Mouse (Mus musculus) central nervous system, embryonic 11.5 days (tissue): ENCODE data around the gene Gm12253. TPM values are rescaled to one million over a fixed set of nuclear protein-coding genes. Genes with fewer than 3 reads are reported as not detected.

Experiments
- polyA plus RNA-seq: library from polyadenylated mRNA; depleted of rRNA; stranded (reverse); fragments of >200 nt; gene quantifications from 2 replicates; pipeline ENCODE4 v1.2.3, GENCODE M21; 2012; rRNA removed

Gm12253 gene
- not detected in 2 replicates for polyA plus RNA-seq

DNA sequence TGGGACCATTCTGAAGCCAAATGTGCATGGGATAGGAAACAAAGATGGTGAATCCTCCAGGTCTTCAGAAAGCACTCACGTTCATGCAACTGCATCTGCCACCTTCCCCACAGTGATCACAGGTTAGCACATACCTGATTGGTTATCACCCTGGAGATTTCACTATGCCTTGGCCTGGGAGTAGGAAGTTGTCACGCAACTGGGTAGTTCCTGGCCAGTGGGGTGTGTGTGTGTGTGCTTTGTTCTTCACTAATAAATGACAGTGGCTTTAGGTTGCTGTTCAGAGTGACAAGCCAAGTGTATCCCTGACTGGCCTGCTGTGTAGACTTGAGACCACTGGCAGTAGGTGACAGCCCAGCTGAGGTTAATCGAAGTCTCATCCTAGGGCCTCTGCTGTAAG lies at the start of gene Gm12253:
Gm12253 (plus strand) TSS at position 301 of the 400 bp plus-strand sequence.

DNA sequence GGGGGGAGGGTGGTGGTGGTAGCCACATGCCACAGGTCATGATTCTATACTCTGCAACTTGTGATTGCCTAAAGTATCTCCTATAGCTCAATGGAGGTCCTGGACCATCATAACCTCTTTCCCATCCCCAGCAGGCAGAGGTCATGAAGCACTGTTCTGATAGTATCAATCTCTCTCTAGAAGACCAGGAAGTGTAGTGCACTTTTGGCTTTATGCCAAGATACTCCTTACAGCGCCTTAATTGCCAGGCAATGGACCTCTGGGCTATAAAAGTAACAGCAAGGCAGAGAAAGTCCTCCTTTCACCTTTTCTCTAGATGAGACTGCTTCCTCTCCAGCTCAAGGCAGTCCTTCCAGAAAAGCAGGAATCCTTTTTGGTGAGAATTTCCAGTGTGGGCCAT lies 11.5 kb upstream of the Gm12253 start, which contains the start of gene 1810065E05Rik:
1810065E05Rik (plus strand) TSS at position 297 of the 400 bp plus-strand sequence.

DNA sequence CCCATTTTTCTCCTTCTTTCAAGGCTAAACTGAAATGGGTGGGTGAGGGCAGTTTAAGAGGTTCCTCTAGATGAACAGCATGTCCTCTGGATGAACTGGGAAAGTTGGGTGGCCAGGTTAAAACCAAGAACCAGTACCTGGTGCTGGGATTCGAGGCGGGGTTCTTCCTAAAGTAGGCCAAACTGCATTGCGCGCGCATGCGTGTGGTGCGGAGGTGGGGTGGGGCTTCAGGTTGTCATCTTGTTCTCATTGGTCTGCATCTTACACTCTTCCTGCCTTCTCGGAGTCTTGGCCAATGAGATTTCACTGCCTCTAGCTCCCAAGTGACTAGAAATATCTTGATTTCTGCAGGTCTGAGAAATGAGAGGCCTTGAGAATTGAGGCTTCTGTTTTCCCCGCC lies 20.4 kb downstream of the Gm12253 start, which contains the start of gene Lypd9:
Lypd9 (minus strand) TSS at position 165 of the 400 bp plus-strand sequence.

DNA sequence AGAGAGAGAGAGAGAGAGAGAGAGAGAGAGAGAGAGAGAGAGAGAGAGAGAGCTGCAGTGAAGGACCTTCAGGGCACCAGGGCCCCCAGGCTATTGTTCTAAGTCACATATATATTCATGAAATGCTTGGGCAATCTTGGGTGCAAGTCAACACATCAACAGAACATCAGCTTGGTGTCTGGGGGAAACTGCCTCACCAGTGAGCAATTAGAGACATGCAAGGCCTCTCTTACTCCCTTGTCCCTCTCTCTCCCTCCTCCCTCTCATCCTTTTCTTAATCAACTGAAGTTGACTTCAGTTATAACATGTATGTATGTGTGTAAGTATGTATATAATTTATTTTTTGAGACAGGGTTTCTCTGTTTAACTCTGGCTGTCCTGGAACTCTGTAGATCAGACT lies 29.8 kb downstream of the Gm12253 start, which contains the start of gene Olfr30:
Olfr30 (minus strand) TSS at position 101 of the 400 bp plus-strand sequence.

Other genes starting within 250 kb of the Gm12253 start
- 1.5 and 1.8 TPM in 2 replicates for gene Igtp, start 233.0 kb upstream of the Gm12253 start, polyA plus RNA-seq
- gene Irgm2, start 232.9 kb upstream of the Gm12253 start, polyA plus RNA-seq, result 0.58 and 0.97 TPM in 2 replicates
- 0.05 and 0.08 TPM in 2 replicates for gene 4930438A08Rik, start 157.8 kb upstream of the Gm12253 start, polyA plus RNA-seq
- gene Zfp692, start 125.5 kb upstream of the Gm12253 start, polyA plus RNA-seq, result 42.7 and 55.9 TPM in 2 replicates
- gene Zfp672, start 102.2 kb upstream of the Gm12253 start, polyA plus RNA-seq, result 19.6 and 29.3 TPM in 2 replicates
- gene Sh3bp5l, start 101.8 kb upstream of the Gm12253 start, polyA plus RNA-seq, result 28.8 and 39.1 TPM in 2 replicates
- 0.06 and 0.30 TPM in 2 replicates for gene Lypd8, start 53.5 kb upstream of the Gm12253 start, polyA plus RNA-seq
- 0.08 and 0.14 TPM in 2 replicates for gene 1810065E05Rik, start 11.4 kb upstream of the Gm12253 start, polyA plus RNA-seq
- not detected in 2 replicates for gene Lypd9, start 20.4 kb downstream of the Gm12253 start, polyA plus RNA-seq
- gene Olfr30, start 29.7 kb downstream of the Gm12253 start, polyA plus RNA-seq, result not detected in 2 replicates
- gene Olfr332, start 60.0 kb downstream of the Gm12253 start, polyA plus RNA-seq, result not detected in 2 replicates
- gene Olfr331, start 70.0 kb downstream of the Gm12253 start, polyA plus RNA-seq, result not detected in 2 replicates
- not detected in 2 replicates for gene Olfr330, start 102.3 kb downstream of the Gm12253 start, polyA plus RNA-seq
- not detected in 2 replicates for gene Olfr329-ps, start 113.9 kb downstream of the Gm12253 start, polyA plus RNA-seq
- 0.06 TPM in 1 of 2 replicates, not detected in the other for gene Olfr328, start 123.1 kb downstream of the Gm12253 start, polyA plus RNA-seq
- gene Olfr224, start 138.0 kb downstream of the Gm12253 start, polyA plus RNA-seq, result 0.05 TPM in 1 of 2 replicates, not detected in the other
- not detected in 2 replicates for gene Olfr325, start 145.2 kb downstream of the Gm12253 start, polyA plus RNA-seq
- 0.01 TPM in 1 of 2 replicates, not detected in the other for gene Olfr324, start 162.6 kb downstream of the Gm12253 start, polyA plus RNA-seq
- not detected in 2 replicates for gene 2210407C18Rik, start 183.5 kb downstream of the Gm12253 start, polyA plus RNA-seq
- not detected in 2 replicates for gene Olfr323, start 197.9 kb downstream of the Gm12253 start, polyA plus RNA-seq
- gene Trim58, start 207.9 kb downstream of the Gm12253 start, polyA plus RNA-seq, result 0.92 and 1.0 TPM in 2 replicates
- gene Olfr322, start 226.2 kb downstream of the Gm12253 start, polyA plus RNA-seq, result 0.02 and 0.06 TPM in 2 replicates
- gene Olfr320, start 248.5 kb downstream of the Gm12253 start, polyA plus RNA-seq, result not detected in 2 replicates